Mouse (Mus musculus) liver, embryonic 14.5 days (tissue): ENCODE results near the gene Polm. TPM values are rescaled to one million over a fixed set of nuclear protein-coding genes. Genes with fewer than 3 reads are reported as not detected.

ENCODE experiments used
- ATAC-seq: fragments of 200-750 bp; cut with Nextera tagmentation; 2 replicates; pipeline ENCODE4 v1.8.0; 2017; ENCODE audit warnings: moderate number of reproducible peaks, mild to moderate bottlenecking, moderate library complexity; ENCODE audit not compliant: insufficient read depth
- DNase-seq, 3 experiments: peaks; one replicate each; pipeline ENCODE4 v3.0.0-alpha.2; 2012 to 2013; ENCODE audit warnings: low read depth in 3 of 3, low spot score in 3 of 3
- H3K27ac ChIP-seq: fragments of 300-500 bp; sonication (generic); 2 replicates; pipeline ENCODE4 v1.5.1; 2014; ENCODE audit warnings: moderate library complexity, mild to moderate bottlenecking, control low read depth, inconsistent platforms
- H3K27me3 ChIP-seq: fragments of 300-500 bp; sonication (generic); 2 replicates; pipeline ENCODE4 v1.6.1; 2014; ENCODE audit warnings: mild to moderate bottlenecking, low read length, moderate library complexity; ENCODE audit not compliant: control insufficient read depth, insufficient read depth
- H3K36me3 ChIP-seq: fragments of 300-500 bp; sonication (generic); replicated peaks from 2 replicates; pipeline ENCODE4 v1.6.1; 2014; ENCODE audit warnings: low read depth; ENCODE audit not compliant: control insufficient read depth, insufficient read depth
- H3K4me1 ChIP-seq, 2 experiments: fragments of 200-500 bp in 1 of 2; fragments of 300-500 bp in 1 of 2; sonication (generic) in 1 of 2; replicated peaks; 2 replicates each; pipeline ENCODE4 v1.6.1; 2012 to 2014; ENCODE audit warnings: antibody characterized with exemption in 1 of 2, inconsistent platforms in 1 of 2, low read length in 1 of 2; ENCODE audit not compliant: control insufficient read depth in 2 of 2, insufficient read depth in 2 of 2
- H3K4me2 ChIP-seq: fragments of 300-500 bp; sonication (generic); 2 replicates; pipeline ENCODE4 v1.6.1; 2014; ENCODE audit warnings: low read depth, mild to moderate bottlenecking, control low read depth, moderate library complexity
- H3K4me3 ChIP-seq, 2 experiments: fragments of 200-500 bp in 1 of 2; fragments of 300-500 bp in 1 of 2; sonication (generic) in 1 of 2; 2 replicates each; pipeline ENCODE4 v1.5.1; 2012 to 2014; ENCODE audit warnings: low read depth in 2 of 2, low read length in 2 of 2, mild to moderate bottlenecking in 2 of 2, control low read depth in 1 of 2, inconsistent platforms in 1 of 2, moderate library complexity in 1 of 2; ENCODE audit not compliant: insufficient read depth in 1 of 2
- H3K9ac ChIP-seq: fragments of 300-500 bp; sonication (generic); replicated peaks from 2 replicates; pipeline ENCODE4 v1.6.1; 2014; ENCODE audit warnings: mild to moderate bottlenecking, control low read depth, moderate library complexity
- H3K9me3 ChIP-seq: fragments of 300-500 bp; sonication (generic); 2 replicates; pipeline ENCODE4 v1.6.1; 2016; ENCODE audit warnings: low read length, mixed read lengths; ENCODE audit not compliant: control insufficient read depth
- CTCF ChIP-seq: IDR thresholded peaks from 2 replicates; pipeline ENCODE4 v1.5.1; 2016; ENCODE audit warnings: antibody characterized with exemption, low read depth, control low read depth
- EP300 ChIP-seq: IDR thresholded peaks from 2 replicates; pipeline ENCODE4 v1.6.1; 2016; ENCODE audit warnings: antibody characterized with exemption, low read depth
- WGBS: fragments of 180-500 bp; shearing (Covaris S2); extraction: QIAGEN DNeasy Blood & Tissue Kit; methylation state at CpG from one replicate; pipeline ENCODE4 v1.1.7; 2014; ENCODE audit not compliant: insufficient replicate concordance; 5-methylcytosine and 5-hydroxymethylcytosine counted together
- polyA plus RNA-seq, 2 experiments: library from polyadenylated mRNA; depleted of rRNA in 1 of 2; stranded (reverse) in 1 of 2; unstranded in 1 of 2; fragments of >200 nt; fragmentation: Nextera tagmentation in 1 of 2; extraction: Ambion mirVana in 1 of 2; gene quantifications; 2 replicates each; pipeline versions ENCODE4 v1.2.1 to v1.2.3; 2012 to 2014

Gene Polm
- polyA plus RNA-seq, 2 experiments = 1.5 to 4.1 TPM

GRCm38 (mm10) chr11:5807956-5808355, 29.9 kb downstream of the Polm start:
- no peak for ATAC-seq

DNA sequence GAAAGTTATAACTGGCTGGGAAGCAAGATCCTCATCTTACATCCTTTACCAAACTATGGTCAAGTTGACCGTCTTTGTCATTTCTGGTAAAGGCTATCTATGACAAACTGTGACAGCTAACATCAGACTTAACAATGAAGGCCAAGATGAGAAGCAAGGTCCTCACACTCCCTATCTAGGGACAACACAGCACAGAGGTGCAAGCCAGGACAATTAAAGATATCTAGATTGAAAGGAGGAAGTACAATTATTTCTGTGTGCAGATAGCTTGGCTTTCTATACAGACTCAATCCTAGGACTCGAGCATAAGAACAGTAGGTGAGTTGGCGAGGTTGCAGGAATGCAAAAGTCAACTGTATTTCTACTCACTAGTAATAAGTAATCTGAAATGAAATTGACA, 32.1 kb downstream of the Polm start:
- ATAC-seq = no peak
- H3K27ac ChIP-seq = no peak overlapping the region
- 34% methylated on average over 3 of the region's 3 CpGs for WGBS
- H3K4me1 ChIP-seq = peaks cover 0 to 4% of the 10 kb centered on the region in 2 experiments; a peak in 3 of 4 replicates
- no peak overlapping the region for H3K4me2 ChIP-seq
- no peak overlapping the region for H3K9ac ChIP-seq
- no peaks in the 10 kb centered on the region for H3K9me3 ChIP-seq
- no peaks in the 10 kb centered on the region for H3K27me3 ChIP-seq
- no peak overlapping the region for H3K4me3 ChIP-seq
- H3K36me3 ChIP-seq = no peaks in the 10 kb centered on the region
- DNase-seq = no peak
- TF ChIP-seq CTCF (no peak), EP300 (no peak)

More at GRCm38 (mm10) chr11:5807956-5808355, 29.9 kb downstream of the Polm start:
- Histone ChIP-seq H3K9ac (no peak overlapping the region), H3K9me3 (no peaks in the 10 kb centered on the region), H3K4me2 (no peak overlapping the region), H3K27me3 (no peaks in the 10 kb centered on the region), H3K4me3 (no peak overlapping the region), H3K36me3 (no peaks in the 10 kb centered on the region), H3K4me1 (no peaks in the 10 kb centered on the region; a peak in 1 of 4 replicates), H3K27ac (no peak overlapping the region)
- TF ChIP-seq CTCF (no peak), EP300 (no peak)
- no peak for DNase-seq
- WGBS = 67% methylated on average over 9 of the region's 9 CpGs

DNA sequence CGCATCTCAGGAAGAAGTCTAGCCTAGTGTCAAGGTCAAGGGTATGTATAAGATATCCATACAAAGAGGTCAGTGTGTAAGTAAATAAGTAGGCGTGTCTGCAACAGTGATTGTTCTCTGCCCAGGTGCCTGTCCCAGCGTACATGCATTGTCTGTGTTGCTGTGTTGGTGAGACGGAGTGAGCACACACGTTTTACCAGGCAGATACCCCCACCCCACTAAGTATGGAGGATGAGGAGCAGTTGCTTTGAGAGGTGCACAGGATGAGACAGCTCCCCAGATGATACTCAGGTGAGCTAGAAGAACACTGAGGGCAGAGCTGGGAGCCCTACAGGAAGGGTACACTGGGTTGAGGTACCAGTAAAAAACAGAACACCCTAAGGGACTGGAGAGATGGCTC, 33.6 kb downstream of the Polm start:
- DNase-seq = no peak
- H3K4me3 ChIP-seq = no peak overlapping the region
- 57% methylated on average over 5 of the region's 5 CpGs for WGBS
- H3K27ac ChIP-seq = no peak overlapping the region
- no peak for TF ChIP-seq EP300
- no peak for ATAC-seq
- no peak overlapping the region for H3K9ac ChIP-seq
- H3K9me3 ChIP-seq = no peaks in the 10 kb centered on the region
- H3K36me3 ChIP-seq = peaks cover under 1% of the 10 kb centered on the region; the same call in 1 of the 2 replicates
- H3K27me3 ChIP-seq = no peaks in the 10 kb centered on the region
- no peak overlapping the region for H3K4me2 ChIP-seq
- H3K4me1 ChIP-seq = peaks cover 0 to 4% of the 10 kb centered on the region in 2 experiments; a peak in 3 of 4 replicates

- 33% methylated on average over 8 of the region's 8 CpGs for WGBS
- Histone ChIP-seq H3K4me1 (peaks cover 0 to 4% of the 10 kb centered on the region in 2 experiments; a peak in 3 of 4 replicates), H3K4me3 (no peak within 1 kb of the TSS), H3K9ac (no peak within 1 kb of the TSS), H3K27ac (no peak within 1 kb of the TSS), H3K4me2 (no peak within 1 kb of the TSS), H3K27me3 (no peaks in the 10 kb centered on the region), H3K9me3 (no peaks in the 10 kb centered on the region), H3K36me3 (peaks cover 6% of the 10 kb centered on the region; the same call in 1 of the 2 replicates)
- TF ChIP-seq CTCF (no peak), EP300 (no peak)
- DNase-seq (no peak), ATAC-seq (no peak)
Observed at GRCm38 (mm10) chr11:5803551-5803981, 34.2 kb downstream of the Polm start, which contains the start of gene Pgam2. Pgam2 (minus strand) TSS chr11:5803733.

DNA sequence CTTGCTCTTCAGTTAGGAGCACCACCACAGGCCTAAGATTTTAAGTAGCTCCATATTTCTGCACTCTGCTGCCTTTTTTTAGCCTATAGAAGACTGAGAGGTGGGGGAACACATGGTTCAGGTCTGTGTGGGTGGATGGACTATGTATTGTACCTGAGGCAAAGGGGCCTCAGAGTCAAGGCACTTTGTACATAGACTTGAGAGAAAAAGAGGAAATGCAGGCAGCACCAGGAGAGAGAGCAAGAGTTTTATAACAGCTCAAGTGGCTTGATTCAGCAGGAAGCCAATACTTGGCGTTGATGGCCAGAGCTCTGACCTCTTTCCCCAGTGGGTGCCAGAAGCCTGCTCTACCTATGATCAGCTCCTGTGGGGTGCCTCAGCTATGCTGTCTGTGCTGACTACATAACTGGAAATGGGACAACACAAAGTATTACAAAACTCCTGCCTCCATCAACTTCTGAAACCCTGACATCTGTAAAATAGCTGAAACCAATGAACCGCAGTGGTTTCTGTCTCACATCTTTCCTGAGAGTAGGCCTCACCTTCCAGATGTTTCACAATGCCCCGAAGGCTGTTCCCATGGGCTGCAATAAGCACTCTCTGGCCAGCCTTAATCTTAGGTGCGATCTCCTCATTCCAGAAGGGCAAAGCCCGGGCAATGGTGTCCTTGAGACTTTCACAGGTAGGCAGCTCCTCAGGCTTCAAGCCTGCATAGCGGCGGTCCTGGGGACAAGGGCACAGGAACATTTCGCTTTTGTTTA, 35.2 kb downstream of the Polm start:
- no peak overlapping the region for H3K9ac ChIP-seq
- no peaks in the 10 kb centered on the region for H3K27me3 ChIP-seq
- DNase-seq (no peak), ATAC-seq (no peak)
- H3K36me3 ChIP-seq = peaks cover 13% of the 10 kb centered on the region; the same call in 1 of the 2 replicates
- H3K27ac ChIP-seq = no peak overlapping the region
- no peak overlapping the region for H3K4me2 ChIP-seq
- H3K9me3 ChIP-seq = no peaks in the 10 kb centered on the region
- 55% methylated on average over 8 of the region's 8 CpGs for WGBS
- peaks cover 0 to 4% of the 10 kb centered on the region in 2 experiments; a peak in 3 of 4 replicates for H3K4me1 ChIP-seq
- no peak for TF ChIP-seq EP300
- TF ChIP-seq CTCF = no peak
- no peak overlapping the region for H3K4me3 ChIP-seq
